Mouse (Mus musculus) hindbrain, embryonic 14.5 days (tissue): Measurements from ENCODE around the gene Nhp2. TPM values are rescaled to one million over a fixed set of nuclear protein-coding genes. Genes with fewer than 3 reads are reported as not detected.
"Not testable (repeated sequence)": the region's sequence is repeated elsewhere in the genome, so short reads cannot be mapped to it uniquely, and the experiment has no call there.

Experiments used
- ATAC-seq: fragments of 200-750 bp; cut with Nextera tagmentation; 2 replicates; pipeline ENCODE4 v1.8.0; 2017; ENCODE audit warnings: moderate number of reproducible peaks, mild to moderate bottlenecking, moderate TSS enrichment, moderate library complexity; ENCODE audit not compliant: low FRiP score
- DNase-seq: peaks from one replicate; pipeline ENCODE4 v3.0.0-alpha.2; 2015; ENCODE audit warnings: low spot score
- H3K27ac ChIP-seq: fragments of 300-500 bp; sonication (generic); 2 replicates; pipeline ENCODE4 v1.5.1; 2014; ENCODE audit warnings: mild to moderate bottlenecking, moderate library complexity
- H3K27me3 ChIP-seq: fragments of 300-500 bp; sonication (generic); 2 replicates; pipeline ENCODE4 v1.6.1; 2014; ENCODE audit warnings: mild to moderate bottlenecking, low read length, mixed read lengths; ENCODE audit not compliant: control insufficient read depth, insufficient read depth
- H3K36me3 ChIP-seq: fragments of 300-500 bp; sonication (generic); replicated peaks from 2 replicates; pipeline ENCODE4 v1.6.1; 2014; ENCODE audit not compliant: control insufficient read depth, insufficient read depth
- H3K4me1 ChIP-seq: fragments of 300-500 bp; sonication (generic); replicated peaks from 2 replicates; pipeline ENCODE4 v1.6.1; 2014; ENCODE audit warnings: antibody characterized with exemption, low read length, mixed read lengths; ENCODE audit not compliant: control insufficient read depth, insufficient read depth
- H3K4me2 ChIP-seq: fragments of 300-500 bp; sonication (generic); replicated peaks from 2 replicates; pipeline ENCODE4 v1.6.1; 2014; ENCODE audit warnings: mild to moderate bottlenecking, moderate library complexity
- H3K4me3 ChIP-seq: fragments of 300-500 bp; sonication (generic); replicated peaks from 2 replicates; pipeline ENCODE4 v1.5.1; 2014; ENCODE audit warnings: mild to moderate bottlenecking, low read length
- H3K9ac ChIP-seq: fragments of 300-500 bp; sonication (generic); 2 replicates; pipeline ENCODE4 v1.6.1; 2014
- H3K9me3 ChIP-seq: fragments of 300-500 bp; sonication (generic); 2 replicates; pipeline ENCODE4 v1.6.1; 2016; ENCODE audit warnings: low read length; ENCODE audit not compliant: control insufficient read depth
- WGBS: fragments of 180-500 bp; shearing (Covaris S2); extraction: QIAGEN DNeasy Blood & Tissue Kit; methylation state at CpG from one replicate; pipeline ENCODE4 v1.1.7; 2014; 5-methylcytosine and 5-hydroxymethylcytosine counted together
- polyA plus RNA-seq: library from polyadenylated mRNA; unstranded; fragments of >200 nt; fragmentation: Nextera tagmentation; extraction: Ambion mirVana; gene quantifications from 2 replicates; pipeline ENCODE4 v1.2.1, GENCODE M21; 2014

Nhp2 gene
- polyA plus RNA-seq, 1 experiment from 2014 or later = 118 TPM

DNA sequence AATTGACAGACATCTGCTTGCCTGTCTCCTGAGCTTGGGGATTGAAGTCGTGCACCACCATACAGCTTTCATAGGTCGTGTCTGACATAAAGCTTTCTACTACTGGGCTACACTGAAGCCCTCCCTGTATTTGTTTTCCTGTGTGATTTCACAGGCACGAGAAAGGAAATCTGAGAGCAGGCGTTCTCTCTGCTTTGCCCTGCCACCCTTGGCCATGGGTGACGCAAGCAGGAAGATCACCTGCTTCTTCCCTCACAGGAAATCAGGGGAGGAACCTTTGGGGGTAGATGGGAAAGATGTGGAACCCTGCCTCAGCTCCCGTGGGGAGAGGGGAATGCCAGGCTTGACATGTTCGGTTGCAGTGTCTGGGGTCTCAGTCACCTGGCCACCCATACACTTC is 38.8 kb downstream of the Nhp2 start:
- DNase-seq (no peak), ATAC-seq (no peak)
- Histone ChIP-seq H3K27me3 (no peaks in the 10 kb centered on the region), H3K9me3 (no peaks in the 10 kb centered on the region), H3K4me1 (no peaks in the 10 kb centered on the region; the same call in 1 of the 2 replicates), H3K9ac (no peak overlapping the region), H3K36me3 (no peaks in the 10 kb centered on the region), H3K4me3 (no peak overlapping the region), H3K4me2 (no peak overlapping the region), H3K27ac (peak overlapping the region; percentile 61)
- WGBS = 71% methylated on average over 7 of the region's 7 CpGs

DNA sequence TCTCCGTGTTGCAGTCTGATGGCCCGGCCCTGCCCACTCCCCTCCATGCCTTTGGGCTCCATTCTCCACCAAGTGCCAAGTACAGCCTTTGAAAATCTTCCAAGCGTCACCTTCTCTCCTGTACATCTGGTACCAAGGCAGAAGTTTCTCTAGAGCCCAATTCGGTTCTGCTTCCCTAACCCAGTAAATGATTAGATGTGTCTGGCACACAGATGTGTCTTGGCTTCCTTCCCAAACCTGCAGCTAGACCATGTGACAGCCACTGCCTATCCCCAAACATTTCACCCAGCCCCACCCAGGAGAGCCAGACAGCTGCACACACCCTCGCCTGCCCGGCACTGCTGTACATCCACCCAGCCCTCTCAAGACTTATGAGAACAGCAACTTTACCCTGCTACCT is 39.2 kb downstream of the Nhp2 start:
- 62% methylated on average over 6 of the region's 6 CpGs for WGBS
- H3K27ac ChIP-seq = peak overlapping the region; percentile 61
- peak; percentile 53 for DNase-seq

DNA sequence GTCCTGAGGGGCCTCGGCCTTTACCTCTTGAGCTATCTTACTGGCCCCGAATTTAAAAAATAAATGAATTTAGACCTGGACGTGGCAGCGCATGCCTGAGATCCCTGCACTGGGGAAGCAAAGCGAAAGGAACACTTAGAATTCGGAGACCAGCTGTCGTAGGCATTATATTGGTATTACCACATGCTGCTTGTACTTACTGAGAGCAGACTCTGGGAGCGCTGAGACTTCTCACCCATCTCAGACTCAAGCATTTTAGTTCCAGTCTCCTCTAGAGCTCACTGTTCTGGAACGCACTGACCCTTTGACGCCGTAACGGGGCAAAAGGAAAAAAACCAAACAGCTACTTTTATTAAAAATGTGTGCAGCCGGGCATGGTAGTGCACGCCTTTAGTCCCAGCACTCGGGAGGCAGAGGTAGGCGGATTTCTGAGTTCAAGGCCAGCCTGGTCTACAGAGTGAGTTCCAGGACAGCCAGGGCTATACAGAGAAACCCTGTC is 42.4 kb downstream of the Nhp2 start:
- Histone ChIP-seq H3K27me3 (no peaks in the 10 kb centered on the region), H3K9me3 (no peaks in the 10 kb centered on the region), H3K9ac (no peak overlapping the region), H3K4me2 (no peak overlapping the region), H3K4me1 (no peaks in the 10 kb centered on the region; the same call in 1 of the 2 replicates), H3K4me3 (no peak overlapping the region), H3K36me3 (no peaks in the 10 kb centered on the region), H3K27ac (no peak overlapping the region)
- WGBS = 80% methylated on average over 16 of the region's 16 CpGs
- no peak for ATAC-seq
- DNase-seq = no peak

More for the DNA sequence above, 39.2 kb downstream of the Nhp2 start:
- Histone ChIP-seq H3K9me3 (no peaks in the 10 kb centered on the region), H3K36me3 (no peaks in the 10 kb centered on the region), H3K9ac (no peak overlapping the region), H3K4me2 (no peak overlapping the region), H3K4me3 (no peak overlapping the region), H3K27me3 (no peaks in the 10 kb centered on the region), H3K4me1 (no peaks in the 10 kb centered on the region; the same call in 1 of the 2 replicates)
- peak; percentile 68 for ATAC-seq

DNA sequence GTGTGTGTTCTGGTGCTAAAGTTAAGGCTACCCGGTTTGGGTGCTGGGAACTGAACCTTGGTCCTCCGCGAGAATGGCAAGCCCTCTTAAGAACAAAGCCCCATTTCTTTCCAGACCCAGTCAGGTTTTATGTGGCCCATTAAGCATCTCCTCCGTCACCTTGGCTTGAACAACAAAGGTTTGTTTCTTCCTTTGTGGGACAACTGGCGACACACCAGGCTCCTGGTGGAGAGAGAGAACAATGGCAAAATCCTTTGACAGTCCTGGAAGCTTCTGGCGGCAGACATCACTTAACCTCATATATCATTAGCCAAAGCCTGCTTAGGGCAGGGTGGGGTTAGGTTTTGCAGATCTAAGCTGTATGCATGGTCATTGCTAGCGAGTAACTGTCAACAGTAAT is 43.1 kb downstream of the Nhp2 start:
- DNase-seq = no peak
- Histone ChIP-seq H3K4me2 (no peak overlapping the region), H3K27me3 (no peaks in the 10 kb centered on the region), H3K9ac (no peak overlapping the region), H3K4me3 (no peak overlapping the region), H3K36me3 (no peaks in the 10 kb centered on the region), H3K27ac (no peak overlapping the region), H3K9me3 (no peaks in the 10 kb centered on the region), H3K4me1 (no peaks in the 10 kb centered on the region; the same call in 1 of the 2 replicates)
- ATAC-seq = no peak
- 75% methylated on average over 7 of the region's 7 CpGs for WGBS

DNA sequence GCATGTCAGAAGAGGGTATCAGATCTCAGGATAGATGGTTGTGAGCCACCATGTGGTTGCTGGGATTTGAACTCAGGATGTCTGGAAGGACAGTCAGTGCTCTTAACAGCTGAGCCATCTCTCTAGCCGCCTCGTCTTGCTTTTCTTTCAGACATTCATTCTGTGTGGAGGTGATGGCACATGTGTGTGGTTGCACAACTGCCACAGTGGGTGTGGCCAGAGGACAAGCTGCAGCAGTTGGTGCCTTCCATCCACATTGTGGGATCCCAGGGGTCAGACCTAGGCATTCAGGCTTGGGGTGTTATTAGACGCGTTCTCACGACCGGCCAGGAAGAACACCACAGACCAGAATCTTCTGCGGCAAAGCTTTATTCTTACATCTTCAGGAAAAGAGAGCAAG is 45.2 kb downstream of the Nhp2 start:
- ATAC-seq, H3K4me2 ChIP-seq, DNase-seq, H3K4me1 ChIP-seq, H3K9me3 ChIP-seq, H3K36me3 ChIP-seq, H3K9ac ChIP-seq, H3K4me3 ChIP-seq, H3K27me3 ChIP-seq, H3K27ac ChIP-seq: not testable (repeated sequence)
- 95% methylated on average over 7 of the region's 7 CpGs for WGBS

DNA sequence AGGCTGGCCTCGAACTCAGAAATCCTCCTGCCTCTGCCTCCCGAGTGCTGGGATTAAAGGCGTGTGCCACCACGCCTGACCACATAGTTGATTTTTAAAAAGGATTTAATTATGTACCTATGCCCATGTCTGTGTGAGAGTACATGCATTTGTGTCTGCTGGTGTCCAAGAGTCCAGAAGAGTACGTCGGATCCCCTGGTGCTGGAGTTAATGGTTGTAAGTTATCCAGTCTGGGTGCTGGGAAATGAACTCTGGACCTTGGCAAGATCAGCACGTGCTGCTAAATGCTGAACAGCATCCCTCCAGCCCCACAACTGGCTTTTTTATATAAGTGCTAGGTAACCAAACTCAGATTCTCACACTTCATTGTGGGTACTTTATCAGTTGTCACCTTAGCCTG is 51.3 kb downstream of the Nhp2 start:
- H3K27ac ChIP-seq = no peak overlapping the region
- WGBS = 95% methylated on average over 7 of the region's 7 CpGs
- ATAC-seq = no peak

DNA sequence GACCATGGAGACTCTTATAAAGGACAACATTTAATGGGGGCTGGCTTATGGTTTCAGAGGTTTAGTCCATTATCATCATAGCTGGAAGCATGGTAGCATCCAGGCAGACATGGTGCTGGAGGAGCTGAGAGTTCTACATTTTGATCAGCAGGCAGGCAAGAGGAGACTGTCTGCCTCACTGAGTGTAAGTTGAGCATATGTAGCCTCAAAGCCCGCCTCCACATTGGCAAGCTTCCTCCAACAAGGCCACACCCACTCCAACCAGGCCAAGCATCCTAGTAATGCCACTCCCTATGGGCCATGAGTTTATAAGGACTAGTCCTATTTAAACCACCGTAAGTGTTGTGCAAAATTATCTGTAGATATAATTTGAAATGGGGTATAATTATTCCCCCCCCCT is 51.8 kb downstream of the Nhp2 start:
- no peak overlapping the region for H3K27ac ChIP-seq
- WGBS = 82% methylated on average over 2 of the region's 2 CpGs
- ATAC-seq = no peak

More for the DNA sequence above, 51.3 kb downstream of the Nhp2 start:
- H3K27me3 ChIP-seq = no peaks in the 10 kb centered on the region
- no peaks in the 10 kb centered on the region for H3K9me3 ChIP-seq
- DNase-seq = no peak
- no peak overlapping the region for H3K9ac ChIP-seq
- H3K4me3 ChIP-seq = no peak overlapping the region
- no peaks in the 10 kb centered on the region for H3K4me1 ChIP-seq
- no peak overlapping the region for H3K4me2 ChIP-seq
- H3K36me3 ChIP-seq = no peaks in the 10 kb centered on the region

DNA sequence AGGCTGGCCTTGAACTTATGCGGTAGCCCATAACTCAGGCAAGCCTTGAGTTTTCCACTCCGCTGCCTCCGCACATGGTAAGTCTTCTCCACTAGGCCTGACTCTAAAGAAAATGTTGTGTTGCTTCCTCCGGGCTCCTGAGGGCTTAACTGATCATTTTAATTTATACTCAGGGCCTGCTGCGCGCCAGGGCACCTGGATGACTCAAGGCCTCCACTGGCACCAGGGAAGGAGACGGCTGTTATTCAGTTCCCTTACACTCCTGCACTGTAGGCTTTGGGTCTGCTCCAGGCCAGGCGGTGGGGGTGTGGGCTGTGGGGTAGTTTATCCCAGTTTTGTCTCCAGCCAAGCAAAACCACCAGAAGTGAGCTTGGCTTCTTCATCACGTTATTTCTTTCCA is 53.8 kb downstream of the Nhp2 start:
- ATAC-seq = no peak
- Histone ChIP-seq H3K27ac (no peak overlapping the region), H3K4me1 (no peaks in the 10 kb centered on the region), H3K27me3 (no peaks in the 10 kb centered on the region), H3K4me2 (no peak overlapping the region), H3K9me3 (no peaks in the 10 kb centered on the region), H3K4me3 (no peak overlapping the region), H3K9ac (no peak overlapping the region), H3K36me3 (no peaks in the 10 kb centered on the region)
- 81% methylated on average over 9 of the region's 9 CpGs for WGBS
- no peak for DNase-seq

More for the DNA sequence above, 51.8 kb downstream of the Nhp2 start:
- DNase-seq = no peak
- H3K27me3 ChIP-seq = no peaks in the 10 kb centered on the region
- H3K4me3 ChIP-seq = no peak overlapping the region
- no peaks in the 10 kb centered on the region for H3K4me1 ChIP-seq
- H3K36me3 ChIP-seq = no peaks in the 10 kb centered on the region
- H3K9me3 ChIP-seq = no peaks in the 10 kb centered on the region
- H3K4me2 ChIP-seq = no peak overlapping the region
- H3K9ac ChIP-seq = no peak overlapping the region
